Mouse (Mus musculus) cerebellum, adult (tissue): ENCODE measurements at regions not wholly inside any gene's neighbourhood (a gene's known extent, or its start where the extent isn't known, plus 50 kb on each side); places are given as distances from the start of the nearest gene placed in this dataset.

Experiments used
- ATAC-seq: cut with Nextera tagmentation; 2 replicates; pipeline ENCODE4 v1.9.2; 2017; ENCODE audit warnings: mild to moderate bottlenecking, moderate library complexity, mixed read lengths; ENCODE audit not compliant: insufficient number of reproducible peaks, low FRiP score, low TSS enrichment

GRCm38 (mm10) chr9:61081474-61082021 lies 287.2 kb downstream of the Uaca start:
- ATAC-seq = peak; percentile 85

GRCm38 (mm10) chr9:61084655-61085230 lies 287.4 kb upstream of the Tle3 start:
- ATAC-seq = no peak

DNA sequence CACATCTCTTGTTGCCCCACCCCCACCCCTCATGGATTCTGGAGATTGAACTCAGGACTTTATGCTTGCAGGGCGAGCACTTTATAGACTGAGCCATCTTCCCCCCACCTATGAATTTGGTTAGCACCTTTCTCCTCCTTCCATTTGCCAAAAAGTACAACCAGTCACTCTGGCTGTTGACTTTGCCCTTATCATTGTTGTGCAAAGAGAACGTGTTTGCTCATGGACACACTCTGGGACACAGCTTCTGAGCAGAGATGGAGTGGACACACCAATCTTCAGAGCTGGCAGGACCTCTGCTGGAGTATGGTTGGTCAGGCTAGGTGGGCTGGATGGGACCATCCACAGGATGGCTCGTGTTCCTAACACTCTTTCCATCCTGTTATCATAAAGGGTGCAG lies 285.1 kb upstream of the Tle3 start:
- ATAC-seq = no peak

DNA sequence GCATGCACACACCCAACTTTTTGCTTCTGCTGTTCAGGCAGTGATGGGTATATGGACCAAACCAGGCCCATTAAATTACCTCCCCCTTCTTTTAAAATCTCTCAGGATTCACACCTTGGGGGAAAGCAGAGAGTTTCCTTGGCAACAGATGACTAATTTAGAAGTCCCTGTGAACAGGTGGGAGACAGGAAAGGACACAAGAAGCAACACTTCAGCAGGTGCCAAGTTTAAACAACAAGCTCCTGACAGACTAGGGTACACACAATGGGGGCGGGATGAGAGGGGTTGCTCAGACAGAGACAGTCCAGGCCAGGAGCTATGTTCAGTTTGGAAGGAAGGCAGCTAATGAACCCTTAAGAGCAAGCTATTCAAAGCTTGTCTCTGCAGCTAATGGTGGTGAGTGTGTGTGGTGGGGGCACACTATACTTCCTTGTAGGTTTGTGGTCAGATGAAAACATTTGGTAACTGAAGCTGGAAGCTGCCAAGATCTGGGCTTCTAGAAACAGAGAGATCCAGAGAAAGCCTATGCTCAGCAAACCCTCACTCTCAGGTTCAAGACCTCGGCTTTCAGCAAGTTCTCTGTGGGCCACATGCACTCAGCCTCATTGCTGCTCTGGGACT lies 283.0 kb upstream of the Tle3 start:
- no peak for ATAC-seq

DNA sequence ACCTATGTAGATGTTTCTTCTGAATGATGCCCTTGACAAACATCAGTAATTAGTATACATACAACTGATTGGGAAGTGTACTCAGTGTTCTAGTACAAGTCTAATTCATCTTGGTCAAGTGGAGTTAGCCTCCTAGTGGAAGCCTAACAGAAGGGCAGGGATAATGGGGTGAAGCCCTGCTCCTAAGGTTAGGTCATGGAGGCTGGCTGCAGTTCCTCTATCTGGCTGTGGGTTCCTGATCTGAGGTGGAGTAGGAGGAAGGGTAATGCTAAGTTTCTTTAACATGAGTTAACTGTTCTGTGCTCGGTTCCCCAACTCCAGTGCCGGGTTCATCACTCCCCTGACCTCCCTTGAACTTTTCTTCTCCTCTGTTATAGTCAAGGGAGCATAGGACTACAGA lies 281.1 kb upstream of the Tle3 start:
- ATAC-seq = no peak

GRCm38 (mm10) chr9:61092834-61093479 lies 279.2 kb upstream of the Tle3 start:
- no peak for ATAC-seq

GRCm38 (mm10) chr9:61095069-61095775 lies 276.9 kb upstream of the Tle3 start:
- ATAC-seq = no peak

DNA sequence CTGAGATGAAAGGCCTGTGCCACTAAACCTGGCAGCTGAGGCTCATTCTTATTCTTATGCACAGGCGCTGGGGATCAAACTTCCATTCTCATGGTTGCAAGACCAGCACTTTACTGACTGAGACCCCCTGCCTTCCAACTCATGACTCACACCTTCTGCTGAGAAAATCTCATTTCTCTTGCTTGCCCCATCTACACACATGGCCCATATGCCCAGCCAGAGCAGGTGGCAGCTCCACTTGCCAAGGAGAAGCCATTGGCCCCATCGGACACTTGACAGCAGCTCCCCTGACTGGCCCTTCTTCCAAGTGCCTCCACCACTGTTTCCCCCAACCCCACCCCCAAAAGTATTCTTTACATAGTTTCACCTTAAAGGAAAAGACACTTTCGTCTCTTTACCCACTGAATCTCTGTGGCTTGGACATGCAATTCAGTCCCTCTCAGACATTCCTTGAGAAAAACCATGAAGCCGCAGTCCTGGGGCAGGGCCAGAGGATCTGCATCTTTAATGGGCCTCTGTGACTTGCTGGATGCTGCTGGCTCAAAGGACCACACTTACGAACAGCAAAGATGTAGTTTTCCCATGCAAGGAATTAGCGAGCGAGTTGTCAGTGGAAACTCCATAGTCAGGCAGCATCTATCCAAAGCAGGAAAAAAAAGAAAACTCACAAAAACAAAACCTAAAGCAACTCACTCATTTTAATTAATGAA lies 270.3 kb upstream of the Tle3 start:
- no peak for ATAC-seq

DNA sequence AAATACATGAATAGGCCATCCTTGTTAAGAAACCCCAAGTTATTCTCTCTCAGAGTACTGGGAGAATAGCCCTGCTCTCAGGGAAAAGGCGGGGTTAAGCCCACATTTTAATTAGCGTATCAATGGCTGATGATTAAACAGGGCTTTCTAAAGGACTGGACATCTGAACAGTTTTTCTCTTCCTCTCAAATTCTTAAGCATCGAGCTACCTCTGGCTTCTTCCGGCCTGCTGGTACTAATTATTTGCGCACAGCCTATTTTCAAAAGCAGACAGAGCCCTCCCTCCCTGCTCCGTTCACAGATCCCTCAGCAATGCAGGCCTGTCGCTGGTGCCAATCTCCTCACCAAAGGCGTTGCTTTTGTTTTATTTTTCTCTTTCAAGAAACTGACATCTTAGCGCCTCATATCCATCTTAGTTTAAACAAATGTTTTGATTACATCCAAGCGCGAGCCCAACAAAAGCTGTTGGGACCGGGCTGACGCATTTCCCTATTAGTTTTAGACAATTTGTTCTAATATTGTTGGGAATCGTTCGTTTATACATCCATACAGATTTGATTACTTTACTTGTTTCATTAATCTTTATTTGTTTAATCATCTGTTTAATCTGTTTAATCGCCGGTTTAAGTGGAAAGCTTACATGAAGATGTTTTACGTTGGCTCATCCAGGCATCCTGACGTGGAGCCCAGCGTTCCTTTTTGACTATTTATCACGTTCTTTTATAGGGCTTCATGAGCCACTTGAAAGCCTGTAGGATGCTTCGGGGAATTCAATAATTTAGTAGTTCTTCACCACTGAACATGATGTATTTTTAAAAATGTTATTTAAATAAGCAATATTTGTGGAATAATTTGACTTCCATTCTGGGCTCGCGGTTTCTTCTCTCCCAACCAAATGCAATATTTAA lies 269.5 kb upstream of the Tle3 start:
- ATAC-seq = no peak

GRCm38 (mm10) chr9:61105550-61106280 lies 266.5 kb upstream of the Tle3 start:
- no peak for ATAC-seq

DNA sequence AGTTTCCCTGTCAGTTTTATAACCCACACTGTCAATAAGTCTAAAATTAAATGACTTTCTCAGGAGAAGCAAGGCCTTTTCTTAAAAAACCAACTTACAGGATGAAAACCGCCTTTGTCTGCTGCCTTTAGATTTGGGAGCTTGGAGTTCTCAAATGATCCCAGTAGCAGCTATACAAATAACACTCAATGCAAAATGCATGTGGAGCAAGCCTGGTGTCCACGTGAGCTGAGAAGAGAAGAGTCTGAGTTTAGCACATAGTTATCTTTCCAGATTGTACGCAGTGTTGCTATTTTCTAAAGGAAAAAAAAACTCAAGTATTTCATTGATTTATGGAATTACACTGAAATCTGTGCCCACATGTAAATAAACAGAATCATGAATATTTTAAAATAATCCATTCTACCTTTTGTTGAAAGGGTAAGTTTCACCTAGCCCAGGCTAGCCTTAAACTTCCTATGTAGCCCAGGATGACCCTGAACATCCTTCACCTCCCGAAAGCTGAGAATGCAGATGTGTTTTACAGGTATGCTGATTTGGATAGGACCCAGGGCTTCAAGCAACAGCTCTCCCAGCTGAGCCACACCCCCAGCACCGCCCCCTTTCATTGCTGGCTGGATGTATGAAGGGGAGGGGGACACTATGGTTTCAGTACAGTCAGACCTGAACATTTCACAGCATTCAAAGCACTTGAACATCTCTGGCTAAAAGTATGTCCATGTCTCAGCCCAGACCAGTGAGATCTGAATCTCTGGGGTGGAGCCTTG lies 262.5 kb upstream of the Tle3 start:
- ATAC-seq = no peak

DNA sequence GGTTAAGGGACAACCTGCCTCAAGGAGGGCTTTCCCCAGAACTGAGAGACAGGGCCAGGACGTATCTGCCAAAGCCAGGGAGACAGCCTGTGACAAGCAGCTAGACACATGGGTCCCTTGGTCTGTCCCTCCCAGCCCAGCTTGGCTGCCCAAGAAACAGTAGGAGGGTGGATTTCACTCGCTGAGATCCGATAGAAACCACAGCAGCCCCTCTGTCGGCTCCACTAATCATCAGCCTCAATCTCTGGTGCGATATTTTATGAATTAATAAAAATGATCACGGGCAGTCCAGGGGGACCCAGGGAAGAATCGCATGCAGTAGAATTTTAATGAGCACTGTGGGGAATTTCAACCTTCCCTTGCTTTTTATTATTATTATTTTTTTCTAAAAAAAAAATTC lies 261.0 kb upstream of the Tle3 start:
- ATAC-seq = no peak

DNA sequence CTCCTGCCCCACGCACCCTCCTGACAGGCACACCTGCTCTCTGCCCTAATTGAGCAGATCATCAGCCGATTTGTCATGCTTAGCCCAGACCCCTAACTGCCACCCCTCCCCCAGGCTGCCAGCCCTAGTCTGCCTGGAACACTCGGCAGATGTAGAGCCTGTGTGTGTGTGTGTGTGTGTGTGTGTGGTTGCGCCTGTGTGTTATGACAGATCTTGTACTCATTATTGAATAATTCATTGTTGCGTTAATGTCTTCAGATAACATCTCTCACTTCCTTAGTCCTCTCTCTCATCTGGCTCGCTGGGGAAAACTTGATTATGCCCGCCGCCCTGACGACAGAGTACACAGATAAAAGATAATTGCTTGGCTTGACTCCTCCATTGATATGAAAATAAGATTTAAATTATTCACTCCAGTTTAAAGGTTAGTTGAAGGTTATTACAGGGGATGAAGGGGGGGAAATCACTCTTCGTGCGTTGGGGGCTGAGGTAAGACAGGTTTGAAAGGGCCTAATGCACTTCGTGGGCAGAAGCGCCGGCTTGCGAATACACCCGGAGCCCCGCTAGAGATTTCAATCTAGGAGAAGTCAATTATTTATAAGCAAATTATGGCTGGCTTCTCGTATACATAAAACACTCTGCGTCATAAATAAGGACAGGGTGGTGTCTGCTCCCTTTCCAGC lies 260.3 kb upstream of the Tle3 start:
- no peak for ATAC-seq

DNA sequence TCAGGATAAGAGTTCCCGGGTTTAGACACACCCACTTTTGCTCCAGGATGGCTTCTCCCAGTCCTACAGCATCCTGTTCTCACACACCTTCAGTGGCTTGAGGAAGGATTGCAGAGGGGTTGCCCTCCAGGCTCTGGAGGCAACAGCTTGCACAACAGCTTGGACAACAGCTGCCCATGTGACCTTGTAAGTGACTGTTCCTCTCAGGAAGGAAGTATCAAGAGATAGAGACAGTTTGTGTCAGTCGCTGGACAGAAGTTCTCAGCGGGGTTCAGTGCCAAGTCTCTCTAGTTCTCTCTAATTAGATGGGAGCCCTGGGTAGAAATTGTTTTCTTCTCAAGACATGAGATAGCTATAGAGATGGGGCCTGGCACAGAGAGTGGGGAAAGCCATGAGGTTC lies 252.9 kb upstream of the Tle3 start:
- ATAC-seq = no peak

- no peak for ATAC-seq
These were observed 251.6 kb upstream of the Tle3 start for GRCm38 (mm10) chr9:61120531-61120930.

GRCm38 (mm10) chr9:61120931-61121391 lies 251.2 kb upstream of the Tle3 start:
- ATAC-seq = no peak

GRCm38 (mm10) chr9:61123431-61123830 lies 248.7 kb upstream of the Tle3 start:
- ATAC-seq = no peak
